Mouse (Mus musculus) adrenal gland, postnatal 25 days (tissue): ENCODE data around the gene Tbc1d21. TPM values are rescaled to one million over a fixed set of nuclear protein-coding genes. Genes with fewer than 3 reads are reported as not detected.

Experiments
- DNase-seq: peaks from one replicate; pipeline ENCODE4 v3.0.0; 2021; ENCODE audit warnings: mixed read lengths
- long read RNA-seq: library from polyadenylated mRNA; stranded (forward); transcript quantifications from one replicate; pipeline ENCODE4 v2.0.0, GENCODE M21; 2021
- total RNA-seq: library from RNA; stranded (reverse); gene quantifications from 2 replicates; pipeline ENCODE4 v1.2.3, GENCODE M21; 2021

Gene Tbc1d21
- total RNA-seq: not detected in 2 replicates
- long read RNA-seq: 0 reads

DNA sequence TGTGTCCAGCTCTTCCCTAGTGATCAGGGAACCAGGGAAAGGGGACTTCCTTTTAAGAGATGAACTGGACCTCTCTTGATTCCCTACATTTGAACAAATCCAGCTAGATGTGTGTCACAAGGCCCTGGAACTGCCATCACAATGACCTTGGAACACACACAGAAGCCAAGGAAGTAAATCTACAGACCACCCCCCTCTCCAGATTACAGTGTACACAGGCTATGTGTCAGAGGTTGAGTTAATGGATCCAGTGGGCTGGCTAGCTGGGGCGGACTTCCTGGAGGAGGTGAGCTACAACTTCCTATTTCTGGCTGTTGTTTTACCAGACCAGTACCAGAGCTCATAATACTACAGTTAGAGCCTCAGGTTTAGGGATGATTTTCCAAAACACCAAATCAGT lies at the start of gene Tbc1d21:
Gene Tbc1d21 (minus strand): TSS at position 101 of the 400 bp plus-strand sequence.
- no peak for DNase-seq

DNA sequence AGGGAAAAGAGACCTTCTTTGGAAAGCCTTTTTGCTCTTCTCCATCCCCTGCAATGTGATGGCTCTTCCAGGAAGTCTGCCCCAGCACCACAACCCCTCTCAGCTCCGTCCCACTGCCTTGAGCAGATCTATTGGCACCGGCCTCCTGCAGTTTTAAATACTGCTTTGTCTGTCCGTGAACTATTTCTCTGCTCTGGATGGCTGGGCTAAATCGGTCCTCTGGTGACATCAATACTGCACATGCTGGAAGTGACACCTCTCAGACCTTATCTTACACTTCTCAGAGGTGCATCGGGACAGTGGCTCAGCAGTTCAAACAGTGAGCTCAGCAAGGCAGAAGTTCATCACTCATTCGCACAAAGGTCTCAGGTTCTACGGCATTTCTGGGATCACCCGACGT lies 41.3 kb upstream of the Tbc1d21 start:
- DNase-seq: no peak

DNA sequence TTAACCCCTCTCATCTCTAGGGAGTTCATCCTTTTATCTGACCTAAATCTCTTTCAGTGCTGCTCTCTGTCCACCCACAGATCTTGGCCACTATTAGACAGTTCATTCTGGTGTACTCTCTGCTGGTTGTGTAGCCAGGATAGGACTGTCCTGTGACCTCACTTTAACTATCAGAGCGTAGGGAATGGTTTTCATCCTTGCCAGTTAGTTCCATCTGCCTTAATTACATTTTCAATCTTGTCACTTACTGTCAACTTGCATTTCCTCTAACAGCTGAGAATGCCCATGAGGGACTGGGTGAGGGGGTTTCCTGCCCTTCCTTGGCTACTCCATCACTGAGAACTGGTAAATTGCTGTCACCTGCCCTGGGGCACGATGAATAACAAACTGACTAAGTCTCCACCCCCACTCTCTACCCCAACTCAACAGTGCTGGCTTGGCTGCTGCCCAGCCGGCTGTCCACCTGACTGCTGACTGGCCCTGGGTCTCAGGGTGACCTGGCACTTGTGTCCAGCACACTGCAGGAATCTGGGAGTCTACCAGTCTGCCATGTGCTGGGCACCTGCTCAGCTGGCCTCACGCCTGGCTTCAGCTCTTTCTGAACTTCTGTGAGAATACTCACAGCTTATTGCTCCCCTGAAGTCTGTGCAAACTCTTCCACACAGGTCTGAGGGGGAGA lies 39.9 kb upstream of the Tbc1d21 start:
- peak; percentile 45 for DNase-seq

GRCm38 (mm10) chr9:58409247-58409646 lies 39.0 kb upstream of the Tbc1d21 start:
- no peak for DNase-seq

DNA sequence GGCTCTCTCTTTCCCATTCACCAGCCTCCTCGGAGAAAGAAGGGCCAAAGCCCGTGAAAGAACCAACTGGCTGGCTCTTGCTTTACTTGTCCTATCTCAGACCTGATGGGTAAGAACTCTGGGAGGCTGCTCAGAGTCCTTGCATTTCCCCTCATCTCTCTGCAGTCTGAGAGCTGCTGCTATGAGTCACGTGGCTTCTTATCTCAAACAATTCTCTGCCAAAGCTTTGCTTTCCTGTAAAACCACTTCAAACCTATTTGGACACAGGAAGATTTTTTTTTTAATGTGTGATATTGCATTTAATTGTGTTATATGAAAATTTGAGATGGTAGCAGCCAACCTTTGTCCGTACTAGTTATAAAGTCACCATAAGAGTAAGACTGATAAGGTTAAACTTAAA lies 34.2 kb upstream of the Tbc1d21 start:
- DNase-seq: no peak

- DNase-seq: no peak
Measured at GRCm38 (mm10) chr9:58401371-58402082, 31.3 kb upstream of the Tbc1d21 start.

- DNase-seq: peak; percentile 3
Measured at GRCm38 (mm10) chr9:58399609-58400008, 29.4 kb upstream of the Tbc1d21 start.

- no peak for DNase-seq
Measured at GRCm38 (mm10) chr9:58394605-58395004, 24.4 kb upstream of the Tbc1d21 start.

DNA sequence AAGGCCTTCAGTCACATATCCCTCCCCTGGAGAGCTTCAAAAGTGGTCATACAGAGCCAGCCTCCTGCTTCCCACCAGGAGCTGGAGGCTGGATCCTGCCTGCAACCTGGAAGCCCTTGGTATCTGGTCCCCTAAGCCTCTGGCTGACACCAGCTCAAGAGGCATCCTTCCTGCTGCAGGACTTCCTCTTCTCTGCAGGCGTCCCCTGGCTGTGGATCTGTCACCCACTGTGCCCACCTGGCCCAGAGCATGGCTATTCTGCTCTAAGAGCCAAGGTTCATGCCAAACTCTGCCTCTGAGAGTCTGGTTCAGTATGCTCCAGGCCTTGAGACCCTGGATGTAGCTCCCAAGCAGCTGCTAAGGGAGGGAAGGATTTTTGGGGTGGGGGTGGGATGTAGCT lies 23.6 kb upstream of the Tbc1d21 start:
- no peak for DNase-seq

DNA sequence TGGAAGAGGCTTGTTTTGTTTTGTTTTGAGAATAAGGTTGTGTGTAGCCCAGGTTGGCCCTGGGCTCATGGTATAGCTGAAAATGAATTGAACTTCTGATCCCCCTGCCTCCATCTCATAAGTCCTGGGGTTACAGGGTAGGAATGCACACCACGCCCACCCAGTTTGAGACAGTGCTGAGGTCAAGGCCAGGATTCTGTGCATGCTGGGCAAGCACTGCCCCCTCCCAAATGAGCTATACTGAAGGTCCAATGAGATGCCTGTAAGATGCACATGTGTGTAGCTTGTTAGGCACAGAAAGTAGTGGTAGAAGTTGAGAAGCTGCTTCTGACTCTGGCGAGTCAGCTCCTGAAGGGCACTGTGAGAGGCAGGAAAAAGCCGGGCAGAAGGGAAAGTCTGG lies 18.1 kb upstream of the Tbc1d21 start:
- no peak for DNase-seq

GRCm38 (mm10) chr9:58378878-58379277 lies 8.6 kb upstream of the Tbc1d21 start:
- DNase-seq: no peak

DNA sequence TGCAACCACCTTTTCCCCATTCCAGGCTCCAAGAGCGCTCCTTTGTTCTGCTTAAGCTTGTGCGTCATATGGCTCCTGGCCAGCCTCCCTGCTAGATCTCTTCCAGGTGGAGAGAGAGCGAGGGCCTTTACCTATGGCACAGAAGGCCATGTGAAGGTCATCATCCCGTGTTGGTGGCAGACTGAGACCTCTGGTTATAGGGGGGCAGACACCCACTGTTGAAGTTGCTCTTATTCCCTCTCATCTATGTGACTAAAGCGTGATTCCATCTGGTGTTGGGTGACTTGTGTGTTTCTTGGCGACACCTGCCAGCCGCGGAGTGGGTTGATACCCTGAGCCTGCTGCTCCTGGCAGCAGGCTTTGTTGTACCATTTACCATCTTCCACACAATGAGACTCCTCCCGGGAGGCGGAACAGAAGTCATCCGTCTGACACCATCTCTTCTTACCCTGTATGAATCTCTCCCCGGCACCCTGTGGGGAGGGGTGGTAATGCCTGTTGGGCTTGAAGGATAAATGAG lies 3.7 kb upstream of the Tbc1d21 start:
- no peak for DNase-seq

DNA sequence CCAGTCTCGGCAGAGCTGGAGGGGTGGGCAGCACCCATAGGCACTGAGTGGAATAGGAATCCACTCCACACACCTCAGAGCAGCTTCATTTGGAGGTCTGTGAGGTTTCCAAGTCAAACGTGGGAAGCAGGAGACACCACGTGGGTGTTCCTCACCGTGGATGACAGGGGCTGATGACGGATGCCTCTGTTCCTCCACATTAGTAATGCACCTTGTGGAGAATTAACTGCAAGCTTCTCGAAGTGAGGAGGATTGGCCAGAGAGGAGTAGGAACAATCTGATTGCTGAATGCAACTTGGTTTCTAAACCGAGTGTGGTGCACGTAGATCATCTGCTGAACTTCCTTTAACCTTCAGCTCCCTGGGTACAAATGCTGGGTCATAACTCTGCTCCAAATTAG lies 1.7 kb upstream of the Tbc1d21 start:
- DNase-seq: no peak

DNA sequence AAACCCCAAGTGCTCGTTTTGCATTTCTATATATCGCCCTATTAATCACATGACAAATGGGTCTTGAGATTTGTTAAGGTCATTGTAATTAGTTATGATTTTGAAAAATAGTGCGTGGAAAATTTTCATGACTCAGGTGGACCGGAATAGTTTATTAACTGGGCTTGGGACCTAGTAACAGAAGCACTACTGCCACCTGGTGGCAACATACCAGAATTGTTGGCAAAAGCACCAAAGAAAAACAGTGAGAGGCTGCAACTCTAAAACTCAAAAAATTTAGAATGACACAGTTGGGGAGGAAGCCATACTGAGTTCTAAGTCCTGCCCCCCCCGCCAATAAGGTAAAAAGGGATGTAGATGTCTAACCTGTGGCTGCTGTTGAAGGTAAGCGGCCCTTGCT lies 611 bp downstream of the Tbc1d21 start:
- DNase-seq: peak; percentile 9

- DNase-seq: no peak
Measured at GRCm38 (mm10) chr9:58364325-58364724, 5.9 kb downstream of the Tbc1d21 start.

DNA sequence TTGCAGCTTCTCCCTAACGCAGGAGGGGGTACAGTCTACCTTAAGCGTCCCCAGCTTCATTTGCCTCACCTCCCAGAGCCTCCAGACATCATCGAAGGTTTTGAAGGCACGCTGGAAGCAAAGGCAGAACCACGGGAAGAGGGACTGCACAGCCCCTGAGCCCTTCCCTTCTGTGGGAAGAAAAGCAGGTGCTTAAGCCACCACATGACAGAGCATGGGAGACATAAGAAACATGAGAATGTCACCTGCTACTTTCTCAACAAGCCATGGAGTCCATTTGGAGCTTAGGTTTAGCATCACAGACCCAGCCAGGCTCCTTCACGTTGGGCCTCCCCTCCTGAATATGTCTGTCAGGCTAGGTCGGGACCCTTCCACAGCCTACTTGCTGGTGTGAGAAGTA lies 8.3 kb downstream of the Tbc1d21 start:
- DNase-seq: no peak

GRCm38 (mm10) chr9:58361373-58361772 lies 8.9 kb downstream of the Tbc1d21 start:
- DNase-seq: no peak

- no peak for DNase-seq
Measured at GRCm38 (mm10) chr9:58355262-58356050, 14.8 kb downstream of the Tbc1d21 start.

GRCm38 (mm10) chr9:58354701-58355100 lies 15.6 kb downstream of the Tbc1d21 start:
- no peak for DNase-seq

GRCm38 (mm10) chr9:58353224-58353623 lies 17.0 kb downstream of the Tbc1d21 start:
- no peak for DNase-seq

DNA sequence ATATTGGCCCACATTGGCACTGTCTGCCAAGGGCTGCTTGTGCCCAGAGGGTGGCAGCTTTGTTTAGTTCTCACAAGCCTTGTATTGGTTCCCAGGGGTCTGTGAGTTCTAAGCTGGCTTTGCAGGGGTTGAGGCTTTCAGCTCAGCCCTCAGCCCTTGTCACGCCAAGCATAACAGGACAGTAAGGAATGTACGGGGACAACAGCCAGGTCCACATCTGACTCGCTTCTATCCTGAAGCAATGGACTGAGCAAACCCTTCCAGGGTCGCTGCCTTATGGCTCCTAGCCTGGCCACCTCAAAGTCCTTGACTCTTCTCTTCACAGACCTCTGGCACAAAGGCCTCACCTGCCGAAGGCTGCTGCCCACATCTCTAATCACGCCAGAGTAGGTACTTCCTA lies 22.5 kb downstream of the Tbc1d21 start:
- no peak for DNase-seq

DNA sequence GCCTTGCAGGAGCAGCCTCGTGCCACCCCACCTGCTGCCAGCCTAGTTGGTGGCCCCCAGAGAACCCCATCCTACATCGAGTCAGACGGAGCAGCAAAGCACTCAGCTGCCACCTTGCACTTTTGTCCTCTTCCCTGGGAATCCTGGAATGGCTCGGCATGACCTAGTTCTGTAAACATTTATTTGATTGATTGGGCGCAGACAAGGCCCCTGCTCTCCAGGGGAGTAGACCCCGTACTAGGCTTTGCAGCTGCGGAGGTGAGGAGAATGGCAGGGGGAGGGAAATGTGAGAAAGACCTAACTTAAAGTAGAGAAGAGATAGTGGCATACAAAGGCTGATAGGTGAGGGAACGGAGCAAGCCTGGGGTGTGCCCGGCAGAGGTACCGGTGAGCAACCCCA lies 23.8 kb downstream of the Tbc1d21 start:
- DNase-seq: peak; percentile 6

GRCm38 (mm10) chr9:58345963-58346362 lies 24.3 kb downstream of the Tbc1d21 start:
- no peak for DNase-seq
